Mouse (Mus musculus): ENCODE data around the gene Dpagt1. TPM values are rescaled to one million over a fixed set of nuclear protein-coding genes. Genes with fewer than 3 reads are reported as not detected.
"Not testable (repeated sequence)": the region's sequence is repeated elsewhere in the genome, so short reads cannot be mapped to it uniquely, and the experiment has no call there.

Gene Dpagt1
- total and polyA plus RNA-seq, 3 experiments = 14.9 to 43.5 TPM; not detected in 1

GRCm38 (mm10) chr9:44288959-44289291 is 36.9 kb upstream of the Dpagt1 start (continued):
- peak; percentile 84 to 86 for TF ChIP-seq USF2 (IDR thresholded peaks at IDR 0.05; ENCODE audit: borderline replicate concordance in 1 of 2, insufficient read depth in 1 of 2, low read depth in 1 of 2, low read length in 2 of 2)
- no peak; the same call in 1 of the 2 replicates for TF ChIP-seq MXI1 (IDR thresholded peaks at IDR 0.05; ENCODE audit: low read depth, low read length)
- no peak for TF ChIP-seq CTCF (IDR thresholded peaks at IDR 0.05 in 2 of 3, conservative IDR thresholded peaks at IDR 0.05 in 1 of 3; ENCODE audit: control insufficient read depth in 1 of 3, insufficient read depth in 1 of 3, low read depth in 2 of 3, low read length in 3 of 3, poor library complexity in 1 of 3, severe bottlenecking in 1 of 3)
- TF ChIP-seq MYC (IDR thresholded peaks at IDR 0.05; ENCODE audit: low read depth, low read length) = no peak
- no peak for TF ChIP-seq RCOR1 (IDR thresholded peaks at IDR 0.05; ENCODE audit: low read depth, low read length)
- no peak for TF ChIP-seq NELFE (IDR thresholded peaks at IDR 0.05; ENCODE audit: low read depth, low read length)
- no peak for TF ChIP-seq TAL1 (IDR thresholded peaks at IDR 0.05; ENCODE audit: low read length)
- peak; percentile 96 for TF ChIP-seq USF1 (IDR thresholded peaks at IDR 0.05; ENCODE audit: low read depth, low read length)
- TF ChIP-seq MYB (IDR thresholded peaks at IDR 0.05; ENCODE audit: low read depth, low read length) = no peak

GRCm38 (mm10) chr9:44292490-44292889 is 33.3 kb upstream of the Dpagt1 start:
- H3K4me1 ChIP-seq (ENCODE audit: control insufficient read depth in 1 of 2, insufficient read depth in 2 of 2, low read length in 2 of 2) = peaks cover 6 to 7% of the 10 kb centered on the region in 2 experiments; a peak in 3 of 4 replicates
- peak; percentile 57 for DNase-seq (ENCODE audit: low read depth, low spot score)
- H3K4me3 ChIP-seq (ENCODE audit: control insufficient read depth in 1 of 2, insufficient read depth in 1 of 2, low read depth in 2 of 2, low read length in 2 of 2) = no peak overlapping the region
- H3K9ac ChIP-seq (ENCODE audit: control insufficient read depth, low read depth, low read length, poor library complexity, severe bottlenecking) = no peak overlapping the region
- peaks cover 2% of the 10 kb centered on the region; the same call in 1 of the 2 replicates for H3K79me2 ChIP-seq (ENCODE audit: control insufficient read depth, insufficient read depth, low read length, poor library complexity)
- 0 out of 2 replicates have a peak, but pooled peaks have one; percentile 40 for TF ChIP-seq MYC (IDR thresholded peaks at IDR 0.05; ENCODE audit: low read depth, low read length)
- TF ChIP-seq RAD21 (IDR thresholded peaks at IDR 0.05; ENCODE audit: low read depth, low read length) = peak; percentile 48
- TF ChIP-seq MXI1 (IDR thresholded peaks at IDR 0.05; ENCODE audit: low read depth, low read length) = 0 out of 2 replicates have a peak, but pooled peaks have one; percentile 30
- TF ChIP-seq CHD2 (IDR thresholded peaks at IDR 0.05; ENCODE audit: low read length) = no peak
- no peak for TF ChIP-seq TAL1 (IDR thresholded peaks at IDR 0.05; ENCODE audit: low read length)
- 0 out of 2 replicates have a peak, but pooled peaks have one; percentile 6 for TF ChIP-seq USF1 (IDR thresholded peaks at IDR 0.05; ENCODE audit: low read depth, low read length)
- TF ChIP-seq NRF1 (IDR thresholded peaks at IDR 0.05; ENCODE audit: insufficient read depth, low read depth, low read length, poor library complexity, severe bottlenecking) = no peak
- 0 out of 2 replicates have a peak, but pooled peaks have one; percentile 27 for TF ChIP-seq SIN3A (IDR thresholded peaks at IDR 0.05; ENCODE audit: low read length)
- TF ChIP-seq SMC3 (IDR thresholded peaks at IDR 0.05; ENCODE audit: low read depth, low read length) = peak; percentile 63
- TF ChIP-seq POLR2AphosphoS2 (IDR thresholded peaks at IDR 0.05; ENCODE audit: low read length) = no peak
- TF ChIP-seq CTCF (IDR thresholded peaks at IDR 0.05 in 2 of 3, conservative IDR thresholded peaks at IDR 0.05 in 1 of 3; ENCODE audit: control insufficient read depth in 1 of 3, insufficient read depth in 1 of 3, low read depth in 2 of 3, low read length in 3 of 3, poor library complexity in 1 of 3, severe bottlenecking in 1 of 3) = peak; percentile 68 to 73 (median 68)
- H3K36me3 ChIP-seq (ENCODE audit: control insufficient read depth in 1 of 2, insufficient read depth in 2 of 2, low read length in 2 of 2) = peaks cover 6 to 9% of the 10 kb centered on the region in 2 experiments
- no peaks in the 10 kb centered on the region for H3K9me3 ChIP-seq (replicated peaks; ENCODE audit: insufficient read depth, low read length)
- H3K27ac ChIP-seq (ENCODE audit: control insufficient read depth, low read depth, low read length) = no peak overlapping the region
- H3K27me3 ChIP-seq (ENCODE audit: control insufficient read depth in 1 of 2, insufficient read depth in 2 of 2, low read length in 2 of 2) = no peaks in the 10 kb centered on the region

GRCm38 (mm10) chr9:44300001-44300400 is 25.8 kb upstream of the Dpagt1 start:
- not testable (repeated sequence) for H3K9me3 ChIP-seq (replicated peaks; ENCODE audit: insufficient read depth, low read length)

More at GRCm38 (mm10) chr9:44300001-44300400, 25.8 kb upstream of the Dpagt1 start:
- H3K4me3 ChIP-seq (ENCODE audit: control insufficient read depth in 1 of 2, insufficient read depth in 1 of 2, low read depth in 2 of 2, low read length in 2 of 2); H3K27me3 ChIP-seq (ENCODE audit: control insufficient read depth in 1 of 2, insufficient read depth in 2 of 2, low read length in 2 of 2); H3K27ac ChIP-seq (ENCODE audit: control insufficient read depth, low read depth, low read length); H3K4me1 ChIP-seq (ENCODE audit: control insufficient read depth in 1 of 2, insufficient read depth in 2 of 2, low read length in 2 of 2); H3K36me3 ChIP-seq (ENCODE audit: control insufficient read depth in 1 of 2, insufficient read depth in 2 of 2, low read length in 2 of 2); H3K79me2 ChIP-seq (ENCODE audit: control insufficient read depth, insufficient read depth, low read length, poor library complexity); H3K9ac ChIP-seq (ENCODE audit: control insufficient read depth, low read depth, low read length, poor library complexity, severe bottlenecking): not testable (repeated sequence)
- peak; percentile 24 for DNase-seq (ENCODE audit: low read depth, low spot score)
- TF ChIP-seq ZNF384 (IDR thresholded peaks at IDR 0.05; ENCODE audit: low read depth, low read length) = peak; percentile 83
